Mouse (Mus musculus): ENCODE results near the gene Zdhhc23.

- TF ChIP-seq POLR2A (IDR thresholded peaks at IDR 0.05; ENCODE audit: insufficient read depth, low read length) (no peak), CTCF (IDR thresholded peaks at IDR 0.05; ENCODE audit: low read depth, low read length) (no peak)
These were observed 60.7 kb downstream of the Zdhhc23 start for GRCm38 (mm10) chr16:43918867-43919266.
